Mouse (Mus musculus) liver, embryonic 14.5 days (tissue): ENCODE data around the gene Borcs6.

Experiments
- CTCF ChIP-seq: IDR thresholded peaks from 2 replicates; pipeline ENCODE4 v1.5.1; 2016; ENCODE audit warnings: antibody characterized with exemption, low read depth, control low read depth
- EP300 ChIP-seq: IDR thresholded peaks from 2 replicates; pipeline ENCODE4 v1.6.1; 2016; ENCODE audit warnings: antibody characterized with exemption, low read depth

GRCm38 (mm10) chr11:69109032-69109900, 49.7 kb downstream of the Borcs6 start:
- TF ChIP-seq CTCF (no peak), EP300 (no peak)
